Mouse (Mus musculus) thymus, postnatal 0 days (tissue): Measurements from ENCODE around the gene Il22ra2. TPM values are rescaled to one million over a fixed set of nuclear protein-coding genes. Genes with fewer than 3 reads are reported as not detected.

Experiments used
- polyA plus RNA-seq: library from polyadenylated mRNA; unstranded; fragments of >200 nt; fragmentation: Nextera tagmentation; extraction: Ambion mirVana; gene quantifications from 2 replicates; pipeline ENCODE4 v1.2.1, GENCODE M21; 2015

Il22ra2 gene
- polyA plus RNA-seq, 1 experiment from 2014 or later = 0.10 TPM

Other genes starting within 250 kb of the Il22ra2 start
- 540 and 641 TPM in 2 replicates for gene Ifngr1, start 30.0 kb upstream of the Il22ra2 start, polyA plus RNA-seq
- 0.60 and 1.1 TPM in 2 replicates for gene Il20ra, start 90.6 kb downstream of the Il22ra2 start, polyA plus RNA-seq
- gene Slc35d3, start 229.5 kb downstream of the Il22ra2 start, polyA plus RNA-seq = 1.3 and 1.4 TPM in 2 replicates